21 mouse cellular contexts compared by ENCODE assay signal in the genomic region with DNA sequence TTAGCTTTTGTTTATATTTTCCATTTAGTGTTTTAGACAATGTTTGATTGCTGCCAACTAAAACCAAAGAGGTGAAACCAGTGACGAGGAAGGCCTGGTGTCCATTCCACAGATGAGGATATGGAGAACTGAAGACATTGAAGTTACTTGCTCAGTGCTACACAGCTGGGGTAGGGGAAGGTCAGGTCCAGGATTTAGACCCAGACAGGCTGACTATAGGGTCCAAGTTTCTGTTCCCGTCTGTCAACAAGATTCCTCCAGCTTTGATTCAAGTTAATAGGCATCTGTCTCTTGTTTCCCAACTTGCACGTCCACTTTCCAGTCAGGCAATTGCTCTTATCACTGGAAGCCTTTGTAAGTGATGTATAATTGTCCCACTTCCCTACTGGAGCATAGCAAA. TPM values are rescaled to one million over a fixed set of nuclear protein-coding genes. Genes with fewer than 3 reads are reported as not detected.
DNase-seq lines count a peak whose midpoint lies in the region; ATAC-seq and TF ChIP-seq lines count a peak whose summit lies in the region.
"Had no signal": no experiment of that assay in that cellular context is flagged by ENCODE, and none has a peak within 500 bp of the region (broad histone marks: within the 10 kb centered on the region; RNA-seq: fewer than 3 reads in every experiment).

No protein-coding gene starts in this region.

- peak; percentile 39; the same call in 1 of the 2 replicates for ATAC-seq in lung, embryonic 14.5 days (ENCODE audit: insufficient read depth)
- peak; percentile 81 for ATAC-seq in lung, embryonic 16.5 days (ENCODE audit: low read depth)
- ATAC-seq: forebrain, embryonic 14.5 days; forebrain, embryonic 16.5 days had no signal

- no peak overlapping the region for H3K27ac ChIP-seq in lung, embryonic 14.5 days (ENCODE audit: low read depth)
- no peak overlapping the region for H3K27ac ChIP-seq in lung, embryonic 16.5 days (ENCODE audit: low read length)
- H3K27ac ChIP-seq: embryonic facial prominence, embryonic 13.5 days; embryonic facial prominence, embryonic 15.5 days; forebrain, embryonic 10.5 days; forebrain, embryonic 12.5 days had no signal

- no peaks in the 10 kb centered on the region for H3K9me3 ChIP-seq in lung, embryonic 14.5 days (ENCODE audit: low read depth, low read length)
- H3K9me3 ChIP-seq in lung, embryonic 16.5 days (ENCODE audit: control insufficient read depth, low read length) = no peaks in the 10 kb centered on the region
- H3K9me3 ChIP-seq: embryonic facial prominence, embryonic 13.5 days; embryonic facial prominence, embryonic 15.5 days; forebrain, embryonic 10.5 days; forebrain, embryonic 12.5 days had no signal

- TF ChIP-seq CTCF in lung, embryonic 14.5 days (IDR thresholded peaks at IDR 0.05; ENCODE audit: low read depth) = no peak
- TF ChIP-seq CTCF in lung, adult 2 months (IDR thresholded peaks at IDR 0.05; ENCODE audit: insufficient read depth, low read length) = no peak

- no peaks in the 10 kb centered on the region for H3K36me3 ChIP-seq in lung, embryonic 14.5 days (ENCODE audit: insufficient read depth)
- H3K36me3 ChIP-seq in lung, embryonic 16.5 days (ENCODE audit: control insufficient read depth, insufficient read depth, low read length) = no peaks in the 10 kb centered on the region
- H3K36me3 ChIP-seq: embryonic facial prominence, embryonic 13.5 days; embryonic facial prominence, embryonic 15.5 days; forebrain, embryonic 10.5 days; forebrain, embryonic 12.5 days had no signal

- no peak overlapping the region for H3K9ac ChIP-seq in lung, embryonic 14.5 days
- no peak overlapping the region for H3K9ac ChIP-seq in lung, embryonic 16.5 days (ENCODE audit: low read length)
- H3K9ac ChIP-seq: embryonic facial prominence, embryonic 13.5 days; embryonic facial prominence, embryonic 15.5 days; forebrain, embryonic 12.5 days had no signal

- H3K27me3 ChIP-seq in lung, embryonic 14.5 days (ENCODE audit: insufficient read depth, low read length) = no peaks in the 10 kb centered on the region
- H3K27me3 ChIP-seq in lung, embryonic 16.5 days (ENCODE audit: control insufficient read depth, insufficient read depth, low read depth, low read length) = no peaks in the 10 kb centered on the region

- WGBS in lung, embryonic 14.5 days = 29% methylated on average over 3 of the region's 3 CpGs
- 58% methylated on average over 3 of the region's 3 CpGs for WGBS in lung, adult 2 months
- WGBS in lung, embryonic 16.5 days = 37% methylated on average over 3 of the region's 3 CpGs

- H3K4me3 ChIP-seq in lung, embryonic 14.5 days (ENCODE audit: low read depth, low read length) = no peak overlapping the region
- no peak overlapping the region for H3K4me3 ChIP-seq in lung, adult 2 months (replicated peaks; ENCODE audit: extremely low read depth, low read depth, low read length)
- no peak overlapping the region for H3K4me3 ChIP-seq in lung, embryonic 16.5 days (ENCODE audit: low read length)
- H3K4me3 ChIP-seq: embryonic facial prominence, embryonic 13.5 days; embryonic facial prominence, embryonic 15.5 days; erythroblast, embryonic 14.5 days; forebrain, embryonic 10.5 days; forebrain, embryonic 12.5 days had no signal

- H3K4me1 ChIP-seq in lung, embryonic 14.5 days (ENCODE audit: insufficient read depth) = 0 out of 2 replicates have a peak, but pooled peaks cover 4% of the 10 kb centered on the region
- peaks cover 3% of the 10 kb centered on the region; the same call in 1 of the 2 replicates for H3K4me1 ChIP-seq in lung, adult 2 months (ENCODE audit: control insufficient read depth, insufficient read depth, low read length)
- peaks cover 9% of the 10 kb centered on the region; the same call in 1 of the 2 replicates for H3K4me1 ChIP-seq in lung, embryonic 16.5 days (replicated peaks; ENCODE audit: control insufficient read depth, insufficient read depth, low read length)

- H3K4me2 ChIP-seq in lung, embryonic 14.5 days = peak overlapping the region; percentile 23
- no peak overlapping the region for H3K4me2 ChIP-seq in lung, embryonic 16.5 days (ENCODE audit: low read depth, low read length)
- H3K4me2 ChIP-seq: embryonic facial prominence, embryonic 13.5 days; embryonic facial prominence, embryonic 15.5 days; forebrain, embryonic 12.5 days had no signal

- peak; percentile 56 for DNase-seq in lung, embryonic 14.5 days
- no peak for DNase-seq in lung, adult 2 months
- no peak for DNase-seq in lung, adult 18-20 months
- DNase-seq: adrenal gland, adult 2 months; adrenal gland, postnatal 10 days; adrenal gland, postnatal 25 days; cerebellum, adult 11 months; cerebellum, adult 18-20 months; cerebellum, adult 8-10 months; cerebellum, adult 9-11 months; cerebellum, postnatal 14 days; cerebellum, postnatal 36 days; embryo, embryonic 11 days had no signal

- TF ChIP-seq POLR2A in lung, adult 2 months (IDR thresholded peaks at IDR 0.05; ENCODE audit: borderline replicate concordance, extremely low read depth, low read depth, low read length) = no peak

RNA-seq across cellular contexts. Expression of gene Ism1, which starts 4.6 kb away (rescaled TPM):
- 17.7 and 19.0 TPM in 2 replicates for polyA plus RNA-seq in lung, embryonic 14.5 days (2014; fragmentation: Nextera tagmentation; extraction: Ambion mirVana)
- 40.4 and 57.4 TPM in 2 replicates for polyA plus RNA-seq in lung, adult 2 months (2012; rRNA removed)
- polyA plus RNA-seq in lung, embryonic 16.5 days (2015; fragmentation: Nextera tagmentation; extraction: Ambion mirVana) = 11.4 and 11.5 TPM in 2 replicates
- polyA plus RNA-seq: erythroblast, embryonic 14.5 days had no signal
